Mouse (Mus musculus): Measurements from ENCODE around the gene Gadd45gip1. TPM values are rescaled to one million over a fixed set of nuclear protein-coding genes. Genes with fewer than 3 reads are reported as not detected.

The Gadd45gip1 gene
- polyA plus RNA-seq, 1 experiment from 2014 or later: 45.1 TPM

DNA sequence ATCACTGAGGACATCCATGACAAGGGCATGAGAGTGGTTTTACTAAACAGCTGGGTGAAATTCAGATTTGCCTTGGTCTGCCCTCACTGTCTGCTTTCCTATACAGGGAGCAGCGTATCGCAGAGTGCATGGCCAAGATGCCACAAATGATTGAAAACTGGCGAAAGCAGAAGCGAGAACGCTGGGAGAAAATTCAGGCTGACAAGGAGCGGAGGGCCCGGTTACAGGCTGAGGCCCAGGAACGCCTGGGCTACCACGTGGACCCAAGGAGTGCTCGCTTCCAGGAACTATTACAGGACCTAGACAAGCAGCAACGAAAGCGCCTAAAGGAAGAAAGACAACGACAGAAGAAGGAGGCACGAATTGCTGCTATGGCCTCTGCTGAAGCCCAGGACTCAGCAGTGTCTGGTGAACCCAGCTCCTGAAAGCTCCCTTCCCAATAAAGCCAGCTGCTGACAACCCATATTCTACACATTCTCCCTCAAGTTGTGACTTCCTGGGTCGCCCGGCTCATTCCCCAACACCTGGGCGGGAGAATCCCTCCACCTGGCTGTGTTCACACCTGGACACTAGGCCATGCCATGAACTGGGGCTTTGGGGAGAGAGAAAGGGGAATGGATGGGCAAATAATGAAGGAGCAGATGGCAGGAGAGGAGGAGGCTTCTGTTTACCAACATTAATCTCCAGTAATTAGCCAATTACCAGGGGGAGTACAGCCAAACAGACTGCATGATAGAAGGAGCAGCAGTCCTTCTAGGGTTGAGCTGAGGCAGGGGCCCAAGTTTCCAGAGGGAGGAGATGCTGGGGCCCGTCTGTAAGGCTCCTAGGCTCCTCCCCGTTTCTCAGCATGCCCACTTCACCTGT lies 2.9 kb downstream of the Gadd45gip1 start:
- Histone ChIP-seq H3K9ac (replicated peaks) (no peak overlapping the region), H3K4me3 (replicated peaks) (no peak overlapping the region), H3K27me3 (replicated peaks) (no peaks in the 10 kb centered on the region), H3K4me1 (peaks cover 46% of the 10 kb centered on the region), H3K9me3 (replicated peaks) (no peaks in the 10 kb centered on the region), H3K4me2 (no peak overlapping the region), H3K36me3 (peaks cover 51% of the 10 kb centered on the region), H3K27ac (replicated peaks) (peak overlapping the region; percentile 96; the same call in 1 of the 2 replicates)
- no peak for ATAC-seq (ENCODE audit: low FRiP score)
- WGBS: 82% methylated on average over 19 of the region's 19 CpGs

DNA sequence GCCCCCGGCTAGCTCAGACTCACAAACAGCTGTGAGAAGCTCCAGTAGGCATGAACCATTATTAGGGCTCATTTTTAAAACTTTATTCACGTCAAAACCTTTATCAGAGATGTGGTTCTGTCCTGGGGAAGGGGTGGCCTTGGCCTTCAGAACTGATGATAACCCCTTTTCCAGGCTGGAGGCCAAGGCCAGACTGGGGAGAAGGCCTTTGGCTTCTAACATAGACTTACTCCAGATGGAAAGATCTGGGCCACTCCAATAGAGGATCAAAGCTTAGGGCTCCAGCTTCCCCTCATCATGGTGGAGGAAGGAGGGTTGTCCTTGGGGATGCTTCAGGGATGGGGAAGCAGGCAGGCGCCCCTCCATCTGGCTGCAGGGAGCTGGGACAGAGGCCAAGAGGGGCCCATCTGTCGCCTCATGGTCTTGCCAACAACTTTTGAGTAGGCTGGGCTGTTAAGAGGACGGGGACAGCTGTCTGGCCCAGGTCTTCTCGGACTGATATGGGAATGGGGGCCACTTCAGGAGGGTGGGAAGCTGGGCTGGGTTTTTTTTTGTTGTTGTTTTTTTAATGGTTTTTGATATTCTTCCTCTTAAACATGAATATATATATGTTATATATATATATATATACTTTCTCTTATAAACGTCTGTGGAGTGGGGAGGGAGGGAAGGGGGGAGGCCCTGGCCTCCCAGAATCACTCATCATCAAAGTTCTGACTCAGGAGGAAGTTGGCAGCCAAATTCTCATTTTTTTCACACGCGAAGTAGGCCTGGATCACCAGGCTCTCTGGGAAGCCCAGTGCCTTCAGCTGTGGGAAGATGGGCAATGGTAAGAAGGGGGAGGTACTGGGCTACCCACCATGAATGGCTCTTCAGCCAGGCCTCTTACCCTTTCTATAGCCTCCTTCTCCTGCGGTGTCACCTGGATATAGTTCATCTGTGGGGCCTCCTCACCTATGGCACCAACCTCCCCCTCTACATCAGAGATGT lies 3.8 kb downstream of the Gadd45gip1 start:
- no peaks in the 10 kb centered on the region for H3K9me3 ChIP-seq (replicated peaks)
- H3K36me3 ChIP-seq: peaks cover 51% of the 10 kb centered on the region
- WGBS: 61% methylated on average over 10 of the region's 10 CpGs
- peak overlapping the region; percentile 38; the same call in 1 of the 2 replicates for H3K27ac ChIP-seq (replicated peaks)
- H3K4me1 ChIP-seq: peaks cover 51% of the 10 kb centered on the region
- H3K4me2 ChIP-seq: no peak overlapping the region
- H3K27me3 ChIP-seq (replicated peaks): no peaks in the 10 kb centered on the region
- no peak overlapping the region for H3K9ac ChIP-seq (replicated peaks)
- no peak for ATAC-seq (ENCODE audit: low FRiP score)
- no peak overlapping the region for H3K4me3 ChIP-seq (replicated peaks)

DNA sequence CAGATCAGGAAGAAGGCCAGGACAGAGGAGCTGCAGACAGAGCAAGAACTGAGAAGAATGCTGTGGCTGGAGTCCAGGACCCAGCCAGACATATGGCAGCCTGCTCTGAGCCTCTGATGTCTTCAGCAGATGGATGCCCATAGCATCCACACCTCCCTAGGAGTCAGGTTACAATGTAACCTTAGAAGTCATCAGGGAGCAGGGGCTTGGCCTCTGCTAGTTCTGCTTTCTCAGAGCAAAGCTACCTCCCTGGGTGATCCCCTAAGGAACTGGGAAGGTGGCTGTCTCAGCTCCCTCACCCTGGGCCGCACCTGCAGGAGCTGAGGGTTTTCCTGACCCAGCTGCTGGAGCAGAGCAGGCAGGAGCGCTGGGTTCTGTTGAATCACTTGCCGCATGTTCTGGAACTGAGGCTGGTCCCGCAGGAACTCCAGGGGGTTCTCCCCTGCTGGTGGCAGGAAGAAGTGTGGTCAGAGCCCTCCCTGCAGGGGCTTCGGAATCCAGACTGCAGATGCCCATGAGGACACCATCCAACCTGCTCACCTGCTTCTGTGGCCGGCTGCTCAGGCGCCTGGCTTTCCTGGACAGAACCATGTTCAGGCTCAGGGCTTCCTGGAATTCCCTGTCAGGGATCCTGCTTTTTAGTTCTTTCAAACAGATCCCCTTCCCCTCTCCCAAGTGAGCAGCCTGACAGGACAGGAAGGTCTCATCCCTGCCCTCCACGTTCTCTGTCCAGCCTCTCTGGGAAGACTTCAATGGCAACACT lies 6.0 kb downstream of the Gadd45gip1 start:
- no peak overlapping the region for H3K27ac ChIP-seq (replicated peaks)
- H3K9me3 ChIP-seq (replicated peaks): no peaks in the 10 kb centered on the region
- no peak overlapping the region for H3K9ac ChIP-seq (replicated peaks)
- H3K4me2 ChIP-seq: no peak overlapping the region
- H3K27me3 ChIP-seq (replicated peaks): no peaks in the 10 kb centered on the region
- H3K36me3 ChIP-seq: peaks cover 63% of the 10 kb centered on the region
- H3K4me1 ChIP-seq: peaks cover 55% of the 10 kb centered on the region
- no peak overlapping the region for H3K4me3 ChIP-seq (replicated peaks)
- WGBS: 72% methylated on average over 8 of the region's 8 CpGs
- no peak for ATAC-seq (ENCODE audit: low FRiP score)

DNA sequence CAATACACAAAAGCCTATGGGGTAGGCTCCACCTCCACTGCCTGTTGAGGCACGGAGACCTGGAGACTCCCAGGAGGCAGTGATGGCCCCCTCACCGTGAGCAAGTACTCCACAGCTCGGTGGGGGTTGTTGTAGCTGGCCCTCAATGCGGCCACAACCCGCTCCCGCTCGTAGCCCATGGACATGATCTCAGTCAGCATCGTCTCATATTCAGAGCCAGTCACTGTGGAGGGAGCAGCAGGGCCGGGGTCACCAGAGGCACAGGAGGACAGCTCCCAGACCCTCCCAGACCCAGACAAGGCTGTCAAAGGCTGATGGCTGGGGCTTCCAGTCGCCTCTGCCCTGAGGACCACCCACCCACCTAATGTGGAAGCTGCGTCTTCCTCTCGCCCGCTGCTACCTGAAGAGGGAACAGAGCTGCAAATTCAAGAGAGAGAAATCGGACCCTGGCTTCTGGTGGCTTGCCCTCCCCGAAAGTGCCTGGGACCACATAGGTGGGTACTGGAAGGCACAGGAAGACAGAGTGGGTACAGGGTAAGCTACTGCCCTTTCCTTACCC lies 6.7 kb downstream of the Gadd45gip1 start:
- Histone ChIP-seq H3K36me3 (peaks cover 70% of the 10 kb centered on the region), H3K9ac (replicated peaks) (no peak overlapping the region), H3K9me3 (replicated peaks) (no peaks in the 10 kb centered on the region), H3K27me3 (replicated peaks) (no peaks in the 10 kb centered on the region), H3K4me1 (peaks cover 58% of the 10 kb centered on the region), H3K4me3 (replicated peaks) (no peak overlapping the region), H3K27ac (replicated peaks) (no peak overlapping the region), H3K4me2 (no peak overlapping the region)
- ATAC-seq (ENCODE audit: low FRiP score): no peak
- 84% methylated on average over 15 of the region's 15 CpGs for WGBS

DNA sequence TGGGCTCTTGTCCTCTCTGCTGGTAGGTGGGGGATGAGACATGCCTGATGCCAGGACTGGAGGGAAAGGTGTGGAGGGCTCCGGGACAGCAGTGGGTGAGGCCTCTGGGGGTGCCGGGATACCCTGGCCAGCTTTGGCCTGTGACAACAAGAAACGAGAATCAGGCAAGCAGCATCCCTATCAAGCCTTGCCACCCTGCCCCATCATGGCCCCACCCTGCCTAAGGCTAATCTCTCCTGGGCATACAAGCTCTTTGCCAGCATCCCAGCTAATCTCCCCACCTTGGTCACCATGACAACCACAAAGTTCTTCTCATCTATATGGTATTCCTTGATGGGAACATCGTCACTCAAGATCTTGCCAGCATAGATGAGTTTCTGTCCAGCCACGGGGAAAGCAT lies 7.2 kb downstream of the Gadd45gip1 start:
- ATAC-seq (ENCODE audit: low FRiP score): no peak
- no peak overlapping the region for H3K4me2 ChIP-seq
- no peaks in the 10 kb centered on the region for H3K27me3 ChIP-seq (replicated peaks)
- no peaks in the 10 kb centered on the region for H3K9me3 ChIP-seq (replicated peaks)
- no peak overlapping the region for H3K9ac ChIP-seq (replicated peaks)
- peaks cover 75% of the 10 kb centered on the region for H3K36me3 ChIP-seq
- H3K27ac ChIP-seq (replicated peaks): no peak overlapping the region
- peaks cover 58% of the 10 kb centered on the region for H3K4me1 ChIP-seq
- H3K4me3 ChIP-seq (replicated peaks): no peak overlapping the region
- 89% methylated on average over 5 of the region's 5 CpGs for WGBS

DNA sequence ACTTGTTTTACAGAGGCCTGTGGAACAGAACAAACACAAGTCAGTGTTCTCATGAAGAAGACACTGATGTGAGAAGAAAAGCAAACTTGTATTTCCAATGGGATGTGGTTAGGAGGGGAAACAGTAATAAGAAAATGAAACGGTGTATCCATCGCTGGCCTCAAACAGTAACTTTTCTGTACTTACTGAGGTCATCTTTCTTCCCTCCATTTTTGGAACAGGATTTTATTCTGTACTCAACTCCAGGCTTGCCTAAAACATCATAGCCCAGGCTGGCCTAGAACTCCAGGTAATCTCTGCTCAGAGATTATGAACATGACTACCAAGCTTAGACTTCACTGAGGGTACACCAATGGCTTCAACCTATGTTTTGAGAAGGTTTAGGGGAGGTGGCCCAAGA lies 8.1 kb downstream of the Gadd45gip1 start:
- Histone ChIP-seq H3K4me1 (peaks cover 63% of the 10 kb centered on the region), H3K9me3 (replicated peaks) (no peaks in the 10 kb centered on the region)
- ATAC-seq (ENCODE audit: low FRiP score): no peak

DNA sequence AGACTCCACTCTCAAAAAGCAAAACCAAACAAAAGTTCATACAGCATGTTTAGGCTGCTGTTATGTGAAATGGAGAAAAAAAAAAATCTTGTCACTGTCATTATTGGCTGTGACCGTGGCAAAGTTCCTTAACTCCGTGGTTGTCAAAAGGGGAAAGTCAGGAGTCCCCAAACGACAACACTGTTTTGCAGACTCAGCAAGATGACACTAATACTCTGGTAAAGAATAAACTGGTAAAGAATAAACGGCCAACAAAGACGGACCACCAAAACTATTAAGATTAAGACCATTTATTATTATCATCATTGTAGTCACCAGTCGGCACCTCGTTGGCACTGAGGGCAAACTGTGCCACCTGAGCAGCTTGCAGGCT lies 8.5 kb downstream of the Gadd45gip1 start:
- ATAC-seq (ENCODE audit: low FRiP score): no peak
- H3K27me3 ChIP-seq (replicated peaks): no peaks in the 10 kb centered on the region
- no peaks in the 10 kb centered on the region for H3K9me3 ChIP-seq (replicated peaks)
- H3K36me3 ChIP-seq: peaks cover 77% of the 10 kb centered on the region
- H3K9ac ChIP-seq (replicated peaks): peak overlapping the region; percentile 74
- 3% methylated on average over 7 of the region's 7 CpGs for WGBS
- H3K4me3 ChIP-seq (replicated peaks): peak overlapping the region; percentile 74
- peaks cover 63% of the 10 kb centered on the region for H3K4me1 ChIP-seq
- peak overlapping the region; percentile 64 for H3K4me2 ChIP-seq
- peak overlapping the region; percentile 91 for H3K27ac ChIP-seq (replicated peaks)

More for the DNA sequence above, 8.1 kb downstream of the Gadd45gip1 start:
- Histone ChIP-seq H3K27me3 (replicated peaks) (no peaks in the 10 kb centered on the region), H3K4me3 (replicated peaks) (peak overlapping the region; percentile 74), H3K9ac (replicated peaks) (peak overlapping the region; percentile 74; the same call in 1 of the 2 replicates), H3K36me3 (peaks cover 77% of the 10 kb centered on the region), H3K27ac (replicated peaks) (no peak overlapping the region; the same call in 1 of the 2 replicates), H3K4me2 (peak overlapping the region; percentile 64)
- 100% methylated on average over 2 of the region's 2 CpGs for WGBS

DNA sequence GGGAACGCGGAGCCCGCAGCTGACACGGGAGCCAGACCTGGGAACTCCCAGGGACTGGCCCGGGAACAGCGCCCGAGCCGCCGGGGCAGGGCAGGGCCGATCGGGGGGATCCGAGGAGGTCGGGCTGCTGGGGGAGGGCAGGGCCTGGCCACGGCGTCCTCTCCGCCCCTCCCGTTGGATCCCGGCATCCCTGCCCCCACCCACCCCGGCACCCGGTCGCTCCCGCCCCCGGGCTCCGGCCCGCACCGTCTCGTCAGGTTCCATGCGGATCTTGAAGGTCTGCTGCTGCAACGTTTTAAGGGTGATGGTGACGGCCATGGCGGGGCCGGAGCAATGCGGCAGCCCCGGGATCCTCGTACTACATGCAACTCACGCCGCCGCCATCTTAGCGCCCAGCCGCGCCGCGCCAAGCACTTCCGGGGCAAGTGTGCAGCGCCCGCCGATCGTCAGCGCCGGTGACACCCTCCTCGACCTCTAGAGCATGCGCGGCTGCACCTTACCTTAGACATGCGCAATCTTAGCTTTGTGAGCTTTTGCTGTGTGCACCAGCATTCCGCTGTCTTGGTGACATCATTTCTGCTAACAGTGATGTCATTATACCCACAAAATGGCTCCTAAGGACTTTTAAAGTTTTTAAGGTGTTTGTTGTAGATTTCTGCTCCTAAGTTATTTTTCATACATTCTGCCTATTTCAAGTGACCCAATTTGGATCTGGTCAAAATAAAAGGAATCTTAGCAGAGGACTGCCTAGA lies 9.1 kb downstream of the Gadd45gip1 start, which contains the start of gene Rad23a:
Rad23a (minus strand) TSS at position 418 of the 752 bp plus-strand sequence.
- Histone ChIP-seq H3K9ac (replicated peaks) (peak within 1 kb of the TSS; percentile 74), H3K4me2 (peak within 1 kb of the TSS; percentile 64), H3K4me3 (replicated peaks) (peak within 1 kb of the TSS; percentile 74), H3K27ac (replicated peaks) (peak within 1 kb of the TSS; percentile 91), H3K27me3 (replicated peaks) (no peaks in the 10 kb centered on the region), H3K4me1 (peaks cover 65% of the 10 kb centered on the region), H3K9me3 (replicated peaks) (no peaks in the 10 kb centered on the region), H3K36me3 (peaks cover 77% of the 10 kb centered on the region)
- under 1% methylated on average over 54 of the region's 55 CpGs for WGBS
- ATAC-seq (ENCODE audit: low FRiP score): peak; percentile 96

DNA sequence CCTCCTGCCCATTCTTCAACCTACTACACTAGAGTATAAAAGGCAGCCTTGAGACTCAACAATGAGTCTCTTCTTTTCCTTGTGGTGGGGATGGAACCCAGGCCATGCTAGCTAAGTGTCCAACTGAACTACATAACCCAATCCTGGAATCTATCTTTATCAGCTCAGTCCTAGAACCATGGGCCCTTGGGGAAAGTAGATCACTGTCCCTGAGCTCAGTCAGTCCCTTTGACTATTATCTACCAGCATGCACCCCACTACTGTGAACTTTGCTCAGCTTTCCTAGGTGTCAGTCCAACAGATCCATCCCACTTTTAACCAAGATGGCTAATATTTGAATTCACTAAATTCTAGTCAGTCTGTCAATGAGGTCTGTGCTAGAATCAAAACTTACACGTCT lies 10.2 kb downstream of the Gadd45gip1 start:
- Histone ChIP-seq H3K4me2 (no peak overlapping the region), H3K4me1 (peaks cover 57% of the 10 kb centered on the region), H3K27me3 (replicated peaks) (no peaks in the 10 kb centered on the region), H3K36me3 (peaks cover 67% of the 10 kb centered on the region), H3K27ac (replicated peaks) (no peak overlapping the region), H3K4me3 (replicated peaks) (no peak overlapping the region), H3K9ac (replicated peaks) (no peak overlapping the region), H3K9me3 (replicated peaks) (no peaks in the 10 kb centered on the region)
- 83% methylated on average over 1 of the region's 1 CpGs for WGBS
- ATAC-seq (ENCODE audit: low FRiP score): no peak

DNA sequence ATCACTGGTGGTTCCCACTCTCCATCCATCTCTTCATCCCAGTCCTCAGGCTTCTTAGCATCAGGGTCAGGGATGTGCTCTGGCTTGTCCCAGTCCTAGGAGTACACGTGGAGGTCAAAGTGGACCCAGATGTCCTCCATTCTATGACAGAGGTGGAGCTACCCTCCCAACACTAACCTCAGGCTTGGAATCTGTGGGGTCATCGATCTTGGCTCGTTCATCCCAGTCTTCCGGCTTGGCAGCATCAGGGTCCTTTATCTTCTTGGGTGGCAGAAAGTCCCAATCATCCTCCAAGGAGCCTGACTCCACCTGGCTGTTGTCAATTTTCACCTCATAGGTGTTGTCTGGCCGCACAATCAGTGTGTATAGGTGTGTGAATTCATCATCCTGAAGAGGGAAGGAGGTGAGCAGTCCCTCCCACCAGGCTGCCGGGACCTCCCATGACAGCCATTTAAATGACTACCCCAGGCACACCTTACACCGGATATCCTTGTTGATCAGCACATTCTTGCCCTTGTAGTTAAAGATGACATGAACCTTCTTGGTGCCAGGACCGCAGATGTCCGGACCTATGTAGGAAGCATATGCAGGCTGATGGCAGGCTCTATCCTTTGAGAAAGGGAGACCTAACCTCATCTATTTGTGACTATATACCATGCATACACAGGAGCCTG lies 13.2 kb downstream of the Gadd45gip1 start:
- Histone ChIP-seq H3K4me1 (peaks cover 51% of the 10 kb centered on the region), H3K27me3 (replicated peaks) (no peaks in the 10 kb centered on the region), H3K4me3 (replicated peaks) (peak overlapping the region; percentile 63), H3K27ac (replicated peaks) (peak overlapping the region; percentile 54; the same call in 1 of the 2 replicates), H3K9me3 (replicated peaks) (no peaks in the 10 kb centered on the region), H3K9ac (replicated peaks) (peak overlapping the region; percentile 89; the same call in 1 of the 2 replicates), H3K36me3 (peaks cover 42% of the 10 kb centered on the region), H3K4me2 (peak overlapping the region; percentile 77)
- WGBS: 89% methylated on average over 9 of the region's 9 CpGs
- ATAC-seq (ENCODE audit: low FRiP score): no peak
